Mouse (Mus musculus) embryonic facial prominence, embryonic 15.5 days (tissue): ENCODE measurements around the gene Frmpd2. TPM values are rescaled to one million over a fixed set of nuclear protein-coding genes. Genes with fewer than 3 reads are reported as not detected.

ENCODE experiments used
- ATAC-seq: fragments of 200-750 bp; cut with Nextera tagmentation; 2 replicates; pipeline ENCODE4 v1.8.0; 2017; ENCODE audit warnings: low read depth, moderate TSS enrichment; ENCODE audit not compliant: insufficient number of reproducible peaks, low FRiP score, low TSS enrichment
- H3K27ac ChIP-seq: fragments of 300-500 bp; sonication (generic); replicated peaks from 2 replicates; pipeline ENCODE4 v1.5.1; 2015; ENCODE audit warnings: mild to moderate bottlenecking, inconsistent platforms
- H3K27me3 ChIP-seq: fragments of 300-500 bp; sonication (generic); 2 replicates; pipeline ENCODE4 v1.6.1; 2015; ENCODE audit warnings: inconsistent platforms
- H3K36me3 ChIP-seq: fragments of 300-500 bp; sonication (generic); 2 replicates; pipeline ENCODE4 v1.6.1; 2015; ENCODE audit warnings: mild to moderate bottlenecking, inconsistent platforms
- H3K4me1 ChIP-seq: fragments of 300-500 bp; sonication (generic); 2 replicates; pipeline ENCODE4 v1.6.1; 2015; ENCODE audit warnings: inconsistent platforms
- H3K4me2 ChIP-seq: fragments of 300-500 bp; sonication (generic); replicated peaks from 2 replicates; pipeline ENCODE4 v1.6.1; 2015; ENCODE audit warnings: mild to moderate bottlenecking, inconsistent platforms
- H3K4me3 ChIP-seq: fragments of 300-500 bp; sonication (generic); replicated peaks from 2 replicates; pipeline ENCODE4 v1.5.1; 2015; ENCODE audit warnings: mild to moderate bottlenecking, inconsistent platforms
- H3K9ac ChIP-seq: fragments of 300-500 bp; sonication (generic); 2 replicates; pipeline ENCODE4 v1.6.1; 2015; ENCODE audit warnings: inconsistent platforms
- H3K9me3 ChIP-seq: fragments of 300-500 bp; sonication (generic); replicated peaks from 2 replicates; pipeline ENCODE4 v1.6.1; 2016; ENCODE audit warnings: inconsistent platforms
- WGBS: fragments of 180-500 bp; shearing (Covaris S2); methylation state at CpG from one replicate; pipeline ENCODE4 v1.1.7; 2015; 5-methylcytosine and 5-hydroxymethylcytosine counted together
- polyA plus RNA-seq: library from polyadenylated mRNA; unstranded; fragments of >200 nt; fragmentation: Nextera tagmentation; extraction: Ambion mirVana; gene quantifications from 2 replicates; pipeline ENCODE4 v1.2.1, GENCODE M21; 2015

Frmpd2 gene
- polyA plus RNA-seq, 1 experiment from 2014 or later, result 1.1 TPM

GRCm38 (mm10) chr14:33506696-33507095 lies 35.2 kb downstream of the Frmpd2 start:
- H3K4me2 ChIP-seq, result no peak overlapping the region
- H3K9ac ChIP-seq, result no peak overlapping the region
- no peaks in the 10 kb centered on the region for H3K4me1 ChIP-seq
- H3K4me3 ChIP-seq, result no peak overlapping the region
- no peak for ATAC-seq
- H3K9me3 ChIP-seq, result no peaks in the 10 kb centered on the region
- WGBS, result 58% methylated on average over 4 of the region's 4 CpGs
- H3K36me3 ChIP-seq, result no peaks in the 10 kb centered on the region
- no peak overlapping the region for H3K27ac ChIP-seq
- H3K27me3 ChIP-seq, result no peaks in the 10 kb centered on the region

GRCm38 (mm10) chr14:33508660-33509059 lies 37.2 kb downstream of the Frmpd2 start:
- Histone ChIP-seq H3K4me2 (no peak overlapping the region), H3K9me3 (no peaks in the 10 kb centered on the region), H3K27me3 (no peaks in the 10 kb centered on the region), H3K36me3 (no peaks in the 10 kb centered on the region), H3K4me3 (no peak overlapping the region), H3K27ac (no peak overlapping the region), H3K4me1 (no peaks in the 10 kb centered on the region), H3K9ac (no peak overlapping the region)
- 68% methylated on average over 1 of the region's 1 CpGs for WGBS
- ATAC-seq, result no peak

- H3K4me1 ChIP-seq, result no peaks in the 10 kb centered on the region
These were observed 42.4 kb downstream of the Frmpd2 start for GRCm38 (mm10) chr14:33513877-33514276.

GRCm38 (mm10) chr14:33514756-33515285 lies 43.3 kb downstream of the Frmpd2 start:
- no peaks in the 10 kb centered on the region for H3K27me3 ChIP-seq
- no peak overlapping the region for H3K27ac ChIP-seq
- WGBS, result 80% methylated on average over 6 of the region's 6 CpGs
- ATAC-seq, result no peak
- H3K9me3 ChIP-seq, result no peaks in the 10 kb centered on the region
- H3K4me2 ChIP-seq, result no peak overlapping the region
- no peaks in the 10 kb centered on the region for H3K36me3 ChIP-seq
- no peaks in the 10 kb centered on the region for H3K4me1 ChIP-seq
- no peak overlapping the region for H3K4me3 ChIP-seq
- H3K9ac ChIP-seq, result no peak overlapping the region

More at GRCm38 (mm10) chr14:33513877-33514276, 42.4 kb downstream of the Frmpd2 start:
- no peaks in the 10 kb centered on the region for H3K36me3 ChIP-seq
- H3K9me3 ChIP-seq, result no peaks in the 10 kb centered on the region
- no peak overlapping the region for H3K9ac ChIP-seq
- no peak overlapping the region for H3K4me3 ChIP-seq
- H3K27me3 ChIP-seq, result no peaks in the 10 kb centered on the region
- ATAC-seq, result no peak
- 56% methylated on average over 5 of the region's 5 CpGs for WGBS
- no peak overlapping the region for H3K4me2 ChIP-seq
- H3K27ac ChIP-seq, result no peak overlapping the region

GRCm38 (mm10) chr14:33521538-33521937 lies 50.0 kb downstream of the Frmpd2 start:
- no peak for ATAC-seq
- H3K4me1 ChIP-seq, result peaks cover 3% of the 10 kb centered on the region; the same call in 1 of the 2 replicates
- H3K9me3 ChIP-seq, result no peaks in the 10 kb centered on the region
- no peak overlapping the region for H3K4me2 ChIP-seq
- 17% methylated on average over 3 of the region's 3 CpGs for WGBS
- H3K36me3 ChIP-seq, result no peaks in the 10 kb centered on the region
- no peak overlapping the region for H3K4me3 ChIP-seq
- no peak overlapping the region for H3K9ac ChIP-seq
- no peaks in the 10 kb centered on the region for H3K27me3 ChIP-seq
- H3K27ac ChIP-seq, result no peak overlapping the region

GRCm38 (mm10) chr14:33525272-33525983 lies 53.9 kb downstream of the Frmpd2 start:
- Histone ChIP-seq H3K27me3 (no peaks in the 10 kb centered on the region), H3K9me3 (no peaks in the 10 kb centered on the region), H3K9ac (no peak overlapping the region), H3K27ac (no peak overlapping the region), H3K4me1 (peaks cover 3% of the 10 kb centered on the region; the same call in 1 of the 2 replicates), H3K36me3 (no peaks in the 10 kb centered on the region), H3K4me2 (no peak overlapping the region), H3K4me3 (no peak overlapping the region)
- WGBS, result 64% methylated on average over 12 of the region's 12 CpGs
- no peak for ATAC-seq

- peaks cover under 1% of the 10 kb centered on the region; the same call in 1 of the 2 replicates for H3K4me1 ChIP-seq
- H3K27ac ChIP-seq, result no peak overlapping the region
- no peak overlapping the region for H3K9ac ChIP-seq
- ATAC-seq, result no peak
- no peak overlapping the region for H3K4me2 ChIP-seq
- no peaks in the 10 kb centered on the region for H3K9me3 ChIP-seq
- no peaks in the 10 kb centered on the region for H3K36me3 ChIP-seq
- H3K4me3 ChIP-seq, result no peak overlapping the region
- WGBS, result 54% methylated on average over 2 of the region's 2 CpGs
- no peaks in the 10 kb centered on the region for H3K27me3 ChIP-seq
These were observed 55.1 kb downstream of the Frmpd2 start for GRCm38 (mm10) chr14:33526621-33527020.

GRCm38 (mm10) chr14:33527938-33528337 lies 56.4 kb downstream of the Frmpd2 start:
- Histone ChIP-seq H3K9ac (no peak overlapping the region), H3K9me3 (no peaks in the 10 kb centered on the region), H3K4me3 (no peak overlapping the region), H3K4me2 (no peak overlapping the region), H3K4me1 (no peaks in the 10 kb centered on the region), H3K27me3 (no peaks in the 10 kb centered on the region), H3K27ac (no peak overlapping the region), H3K36me3 (no peaks in the 10 kb centered on the region)
- 51% methylated on average over 3 of the region's 3 CpGs for WGBS
- ATAC-seq, result no peak

GRCm38 (mm10) chr14:33531331-33531912 lies 59.9 kb downstream of the Frmpd2 start:
- Histone ChIP-seq H3K4me2 (no peak overlapping the region), H3K36me3 (no peaks in the 10 kb centered on the region), H3K27ac (no peak overlapping the region), H3K9me3 (no peaks in the 10 kb centered on the region), H3K9ac (no peak overlapping the region), H3K4me3 (no peak overlapping the region), H3K4me1 (no peaks in the 10 kb centered on the region), H3K27me3 (no peaks in the 10 kb centered on the region)
- 73% methylated on average over 8 of the region's 8 CpGs for WGBS
- no peak for ATAC-seq

GRCm38 (mm10) chr14:33532792-33533191 lies 61.3 kb downstream of the Frmpd2 start:
- H3K27me3 ChIP-seq, result no peaks in the 10 kb centered on the region

GRCm38 (mm10) chr14:33533516-33533915 lies 62.0 kb downstream of the Frmpd2 start:
- Histone ChIP-seq H3K9me3 (no peaks in the 10 kb centered on the region), H3K36me3 (no peaks in the 10 kb centered on the region), H3K4me1 (no peaks in the 10 kb centered on the region), H3K27me3 (no peaks in the 10 kb centered on the region), H3K9ac (no peak overlapping the region), H3K27ac (no peak overlapping the region), H3K4me2 (no peak overlapping the region), H3K4me3 (no peak overlapping the region)
- WGBS, result 52% methylated on average over 1 of the region's 1 CpGs
- no peak for ATAC-seq

More at GRCm38 (mm10) chr14:33532792-33533191, 61.3 kb downstream of the Frmpd2 start:
- Histone ChIP-seq H3K9me3 (no peaks in the 10 kb centered on the region), H3K36me3 (no peaks in the 10 kb centered on the region), H3K4me3 (no peak overlapping the region), H3K9ac (no peak overlapping the region), H3K4me1 (no peaks in the 10 kb centered on the region), H3K4me2 (no peak overlapping the region), H3K27ac (no peak overlapping the region)
- 79% methylated on average over 5 of the region's 5 CpGs for WGBS
- no peak for ATAC-seq
